Mouse (Mus musculus): ENCODE measurements around the gene Patl1. TPM values are rescaled to one million over a fixed set of nuclear protein-coding genes. Genes with fewer than 3 reads are reported as not detected.

Patl1 gene
- polyA plus RNA-seq (2015; fragmentation: Illumina TruSeq; extraction: RNeasy Lipid Tissue Mini Kit (QIAGEN cat#74804); ENCODE audit: low read depth, low replicate concordance): 13.3 TPM

DNA sequence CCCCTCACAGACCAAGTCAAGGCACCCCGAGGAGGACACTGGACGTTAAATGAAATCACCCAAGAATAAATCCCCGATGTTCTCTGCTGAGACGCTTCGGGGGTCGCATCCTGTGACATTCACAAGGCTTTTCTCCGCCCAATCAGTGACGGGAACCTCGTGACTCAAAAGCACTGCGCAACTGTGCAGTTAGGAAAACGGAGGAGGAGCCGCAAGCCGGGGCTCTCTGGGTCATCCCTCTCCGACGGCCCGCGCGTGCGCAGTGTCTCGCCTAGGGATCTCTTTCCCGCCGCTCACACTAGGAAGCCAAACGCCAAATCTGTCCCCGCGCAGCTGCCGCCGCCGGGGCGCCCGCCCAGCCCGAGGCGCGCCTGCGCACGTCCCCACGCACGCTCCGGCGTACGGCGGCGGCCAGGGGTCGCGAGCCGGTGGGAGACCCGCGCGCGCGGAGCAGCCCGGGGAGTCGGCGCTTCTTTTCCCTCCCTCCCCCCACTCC is at the start of gene Patl1:
Gene Patl1, plus strand, starts transcription at position 363 of the 496 bp plus-strand sequence.

DNA sequence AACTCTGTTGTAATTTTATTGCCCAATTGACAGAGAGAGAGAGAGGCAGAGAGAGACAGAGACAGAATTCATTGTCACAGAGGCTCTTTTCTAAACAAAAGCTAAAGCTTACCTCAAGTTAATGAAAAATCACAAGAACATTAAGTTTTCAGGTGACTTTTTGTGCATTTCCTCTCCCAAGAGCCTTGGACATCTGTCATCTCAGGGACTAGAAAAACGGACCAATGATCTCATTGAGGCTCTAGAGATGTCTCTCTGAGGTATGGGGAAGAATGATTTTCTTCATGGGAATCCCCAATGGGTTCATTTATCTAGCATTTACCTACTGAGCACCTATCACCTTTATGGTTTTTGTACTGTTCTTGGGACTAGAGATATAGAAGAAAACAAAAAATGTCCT is 37.2 kb upstream of the Patl1 start, which contains the start of gene Olfr1419:
Gene Olfr1419, minus strand, starts transcription at position 101 of the 400 bp plus-strand sequence.

DNA sequence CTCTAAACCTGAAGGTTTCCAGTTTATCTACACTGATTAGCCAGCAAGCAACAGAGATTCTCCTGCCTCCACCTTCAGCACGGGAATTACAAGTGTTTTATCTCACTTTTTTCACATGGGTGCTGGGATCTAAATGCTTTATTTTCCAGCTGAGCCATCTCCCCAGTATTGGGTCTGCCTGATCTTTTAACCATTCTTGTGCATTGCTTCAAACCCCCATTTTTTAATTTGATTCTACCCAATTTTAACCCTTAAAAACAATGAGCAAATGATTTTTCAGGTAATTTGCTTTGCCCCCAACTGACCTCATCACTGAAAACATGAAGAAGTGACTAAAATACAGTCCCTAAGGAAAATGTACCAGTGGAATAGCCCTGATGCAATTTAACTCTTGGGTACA is 25.9 kb upstream of the Patl1 start, which contains the start of gene Olfr1420:
Gene Olfr1420, plus strand, starts transcription at position 301 of the 400 bp plus-strand sequence.

DNA sequence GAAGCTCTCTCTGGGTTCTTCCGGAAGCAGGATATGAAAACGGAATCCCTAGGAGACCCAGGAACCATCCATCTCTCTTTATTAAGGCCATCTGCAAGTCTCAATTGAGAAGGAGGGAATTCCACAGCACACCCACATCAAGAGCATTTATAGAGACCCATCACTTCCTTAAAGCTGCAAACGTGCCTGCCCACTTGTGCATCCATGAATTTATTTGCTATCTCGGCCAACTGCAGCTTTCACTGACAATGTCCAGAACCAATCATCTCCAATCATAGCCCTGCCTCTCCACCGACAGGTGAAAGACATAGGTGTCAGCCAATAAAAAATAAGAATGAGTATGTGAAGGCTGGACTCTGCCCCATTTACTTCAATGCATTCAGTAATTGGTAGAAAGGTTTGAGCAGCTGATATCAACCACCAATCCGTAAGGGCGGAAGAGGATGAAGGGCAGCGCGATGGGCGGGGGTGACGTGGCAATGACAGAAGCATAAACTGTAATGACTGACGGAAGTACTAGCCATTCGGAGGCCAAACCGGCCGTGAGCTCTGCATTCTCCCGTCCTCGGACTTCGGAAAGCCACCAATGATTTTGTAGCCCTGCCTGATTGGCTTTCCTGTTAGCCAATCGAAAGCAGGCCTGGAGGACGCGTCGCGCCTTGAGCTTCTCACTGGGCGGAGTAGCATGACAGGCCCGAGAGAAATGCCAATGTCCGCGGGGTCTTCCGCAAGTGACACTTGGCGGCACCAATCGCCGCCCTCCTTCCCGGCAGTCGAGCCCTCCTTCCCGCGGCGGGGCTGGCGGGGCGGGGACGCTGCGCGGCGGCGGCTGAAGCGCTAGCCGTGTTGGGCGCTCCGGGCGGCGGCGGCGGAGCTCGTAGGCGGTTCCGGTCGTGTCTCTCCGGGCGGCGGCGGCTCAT is 53.1 kb downstream of the Patl1 start, which contains the start of gene Osbp:
Gene Osbp, plus strand, starts transcription at position 919 of the 920 bp plus-strand sequence.

Other genes with a start within 250 kb of the Patl1 start
- gene Oosp1, start 221.2 kb upstream of the Patl1 start, polyA plus RNA-seq (2015; fragmentation: Illumina TruSeq; extraction: RNeasy Lipid Tissue Mini Kit (QIAGEN cat#74804); ENCODE audit: low read depth, low replicate concordance): not detected
- gene Oosp3, start 215.3 kb upstream of the Patl1 start, polyA plus RNA-seq (2015; fragmentation: Illumina TruSeq; extraction: RNeasy Lipid Tissue Mini Kit (QIAGEN cat#74804); ENCODE audit: low read depth, low replicate concordance): not detected
- not detected for gene Gif, start 164.8 kb upstream of the Patl1 start, polyA plus RNA-seq (2015; fragmentation: Illumina TruSeq; extraction: RNeasy Lipid Tissue Mini Kit (QIAGEN cat#74804); ENCODE audit: low read depth, low replicate concordance)
- gene Mrpl16, start 142.0 kb upstream of the Patl1 start, polyA plus RNA-seq (2015; fragmentation: Illumina TruSeq; extraction: RNeasy Lipid Tissue Mini Kit (QIAGEN cat#74804); ENCODE audit: low read depth, low replicate concordance): 59.0 TPM
- 34.6 TPM for gene Stx3, start 93.0 kb upstream of the Patl1 start, polyA plus RNA-seq (2015; fragmentation: Illumina TruSeq; extraction: RNeasy Lipid Tissue Mini Kit (QIAGEN cat#74804); ENCODE audit: low read depth, low replicate concordance)
- gene Olfr1417, start 73.2 kb upstream of the Patl1 start, polyA plus RNA-seq (2015; fragmentation: Illumina TruSeq; extraction: RNeasy Lipid Tissue Mini Kit (QIAGEN cat#74804); ENCODE audit: low read depth, low replicate concordance): not detected
- not detected for gene Olfr1418, start 51.3 kb upstream of the Patl1 start, polyA plus RNA-seq (2015; fragmentation: Illumina TruSeq; extraction: RNeasy Lipid Tissue Mini Kit (QIAGEN cat#74804); ENCODE audit: low read depth, low replicate concordance)
- not detected for gene Olfr1419, start 37.3 kb upstream of the Patl1 start, polyA plus RNA-seq (2015; fragmentation: Illumina TruSeq; extraction: RNeasy Lipid Tissue Mini Kit (QIAGEN cat#74804); ENCODE audit: low read depth, low replicate concordance)
- gene Olfr1420, start 25.8 kb upstream of the Patl1 start, polyA plus RNA-seq (2015; fragmentation: Illumina TruSeq; extraction: RNeasy Lipid Tissue Mini Kit (QIAGEN cat#74804); ENCODE audit: low read depth, low replicate concordance): not detected
- gene Osbp, start 53.5 kb downstream of the Patl1 start, polyA plus RNA-seq (2015; fragmentation: Illumina TruSeq; extraction: RNeasy Lipid Tissue Mini Kit (QIAGEN cat#74804); ENCODE audit: low read depth, low replicate concordance): 35.7 TPM
- gene Olfr1423, start 128.9 kb downstream of the Patl1 start, polyA plus RNA-seq (2015; fragmentation: Illumina TruSeq; extraction: RNeasy Lipid Tissue Mini Kit (QIAGEN cat#74804); ENCODE audit: low read depth, low replicate concordance): not detected
- gene Olfr1424, start 150.3 kb downstream of the Patl1 start, polyA plus RNA-seq (2015; fragmentation: Illumina TruSeq; extraction: RNeasy Lipid Tissue Mini Kit (QIAGEN cat#74804); ENCODE audit: low read depth, low replicate concordance): not detected
- gene Olfr1425, start 165.3 kb downstream of the Patl1 start, polyA plus RNA-seq (2015; fragmentation: Illumina TruSeq; extraction: RNeasy Lipid Tissue Mini Kit (QIAGEN cat#74804); ENCODE audit: low read depth, low replicate concordance): not detected
- gene Olfr1426, start 179.6 kb downstream of the Patl1 start, polyA plus RNA-seq (2015; fragmentation: Illumina TruSeq; extraction: RNeasy Lipid Tissue Mini Kit (QIAGEN cat#74804); ENCODE audit: low read depth, low replicate concordance): not detected
- not detected for gene Olfr1427, start 190.9 kb downstream of the Patl1 start, polyA plus RNA-seq (2015; fragmentation: Illumina TruSeq; extraction: RNeasy Lipid Tissue Mini Kit (QIAGEN cat#74804); ENCODE audit: low read depth, low replicate concordance)
- not detected for gene Olfr1428, start 203.5 kb downstream of the Patl1 start, polyA plus RNA-seq (2015; fragmentation: Illumina TruSeq; extraction: RNeasy Lipid Tissue Mini Kit (QIAGEN cat#74804); ENCODE audit: low read depth, low replicate concordance)
- not detected for gene Olfr76, start 210.8 kb downstream of the Patl1 start, polyA plus RNA-seq (2015; fragmentation: Illumina TruSeq; extraction: RNeasy Lipid Tissue Mini Kit (QIAGEN cat#74804); ENCODE audit: low read depth, low replicate concordance)

All from brain, adult 10 weeks (tissue).